Mouse (Mus musculus): ENCODE data around the gene BC004004. TPM values are rescaled to one million over a fixed set of nuclear protein-coding genes. Genes with fewer than 3 reads are reported as not detected.
"Not testable (repeated sequence)": the region's sequence is repeated elsewhere in the genome, so short reads cannot be mapped to it uniquely, and the experiment has no call there.

The BC004004 gene
- 100 to 1,000 TPM in 1 of 2 experiments, 10 to 100 TPM in 1; 87.5 to 103 TPM for total RNA-seq (2021)
- long read RNA-seq, experiment 1, full-length matches to known transcripts = 81 of 99 reads
- long read RNA-seq, experiment 1, partial matches to known transcripts = 5 of 99 reads
- long read RNA-seq, experiment 1, other reads (novel, unspliced or antisense) = 13 of 99 reads
- long read RNA-seq, experiment 2, full-length matches to known transcripts = 49 of 64 reads
- long read RNA-seq, experiment 2, partial matches to known transcripts = 2 of 64 reads
- long read RNA-seq, experiment 2, other reads (novel, unspliced or antisense) = 13 of 64 reads

DNA sequence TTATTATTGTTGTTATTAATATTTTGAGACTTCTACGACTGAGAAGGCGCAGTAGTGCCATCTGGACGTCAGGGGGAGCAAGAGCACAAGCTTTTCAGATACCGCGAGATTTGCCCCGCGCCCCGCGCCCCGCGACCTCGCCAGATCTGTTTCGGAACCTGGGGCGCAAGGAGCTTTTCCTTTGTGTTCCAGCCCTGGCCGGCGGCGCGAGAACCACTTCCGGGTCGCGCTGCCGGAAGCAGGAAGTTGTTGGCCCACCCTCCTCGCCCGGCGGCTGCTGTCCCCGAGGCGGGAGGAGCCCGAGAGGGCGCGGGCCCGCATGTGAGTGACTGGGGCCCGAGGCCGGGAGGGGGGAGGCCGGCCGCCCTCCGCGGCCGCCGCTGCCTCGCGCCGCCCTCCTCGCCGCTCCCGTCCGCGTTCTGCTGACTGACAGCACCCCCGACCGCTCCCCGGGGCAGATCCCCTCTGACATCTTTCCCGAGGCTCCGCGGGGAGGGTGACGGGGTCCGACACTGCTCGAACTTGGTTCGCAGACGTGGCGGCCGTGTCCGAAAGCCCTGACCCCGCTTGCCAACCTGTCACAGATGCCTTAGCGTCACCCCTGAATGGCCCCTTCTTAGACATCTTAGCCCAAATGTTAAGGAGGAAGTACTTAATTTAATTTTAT lies at the start of gene BC004004:
BC004004 (plus strand) TSS at position 107 of the 667 bp plus-strand sequence.
- intact Hi-C loops (cut with DNase I) = loop anchor here (2.0 kb wide), 1 partner anchor 102 kb away; no protein-coding TSS in a partner anchor
- DNase-seq (ENCODE audit: low spot score in 2 of 2) = peak; percentile 96 to 97

GRCm38 (mm10) chr17:29220631-29221030 lies 48.0 kb upstream of the BC004004 start:
- DNase-seq (ENCODE audit: low spot score in 2 of 2) = no peak
- intact Hi-C loops (cut with DNase I) = no loop called here

- intact Hi-C loops (cut with DNase I) = no loop called here
- DNase-seq (ENCODE audit: low spot score in 2 of 2) = no peak
Observed at GRCm38 (mm10) chr17:29231109-29231508, 37.5 kb upstream of the BC004004 start.

- intact Hi-C loops (cut with DNase I) = no loop called here
Observed at GRCm38 (mm10) chr17:29236111-29236510, 32.5 kb upstream of the BC004004 start.

GRCm38 (mm10) chr17:29237267-29237771 lies 31.3 kb upstream of the BC004004 start:
- intact Hi-C loops (cut with DNase I) = no loop called here
- DNase-seq (ENCODE audit: low spot score in 2 of 2) = no peak

More at GRCm38 (mm10) chr17:29236111-29236510, 32.5 kb upstream of the BC004004 start:
- no peak for DNase-seq (ENCODE audit: low spot score in 2 of 2)

- DNase-seq (ENCODE audit: low spot score in 2 of 2) = peak; percentile 49 to 71
- intact Hi-C loops (cut with DNase I) = no loop called here
Observed at GRCm38 (mm10) chr17:29237772-29238420, 30.7 kb upstream of the BC004004 start, which contains the start of gene Cpne5. TSS of gene Cpne5 (minus strand) at chr17:29238167.

DNA sequence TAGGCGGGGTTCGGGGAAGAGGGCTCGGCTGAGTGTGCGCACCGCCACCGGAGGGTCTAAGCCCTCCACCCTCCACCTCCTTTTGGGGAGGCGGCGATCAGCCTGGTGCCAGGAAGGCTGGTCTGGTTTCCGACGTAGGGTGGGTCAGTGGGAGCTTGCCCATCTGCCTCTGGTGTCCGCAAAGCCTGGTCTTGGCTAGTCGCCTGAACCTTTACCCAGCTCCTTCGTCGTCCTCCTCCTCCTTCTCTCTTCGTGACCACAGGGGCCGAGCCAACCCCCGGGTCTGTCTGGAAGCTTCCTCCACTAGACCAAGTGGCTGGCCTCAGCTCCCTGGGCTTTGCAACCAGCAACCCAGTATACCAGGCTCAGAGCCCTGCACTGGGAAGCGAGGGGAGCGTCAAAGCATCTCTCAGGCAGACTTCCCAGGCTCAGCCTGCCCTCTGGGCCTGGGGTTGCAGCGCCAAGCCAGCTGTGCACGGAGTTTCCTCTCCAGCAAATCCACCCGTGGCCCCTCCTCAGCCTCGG lies 30.1 kb upstream of the BC004004 start:
- DNase-seq (ENCODE audit: low spot score in 2 of 2) = no peak

DNA sequence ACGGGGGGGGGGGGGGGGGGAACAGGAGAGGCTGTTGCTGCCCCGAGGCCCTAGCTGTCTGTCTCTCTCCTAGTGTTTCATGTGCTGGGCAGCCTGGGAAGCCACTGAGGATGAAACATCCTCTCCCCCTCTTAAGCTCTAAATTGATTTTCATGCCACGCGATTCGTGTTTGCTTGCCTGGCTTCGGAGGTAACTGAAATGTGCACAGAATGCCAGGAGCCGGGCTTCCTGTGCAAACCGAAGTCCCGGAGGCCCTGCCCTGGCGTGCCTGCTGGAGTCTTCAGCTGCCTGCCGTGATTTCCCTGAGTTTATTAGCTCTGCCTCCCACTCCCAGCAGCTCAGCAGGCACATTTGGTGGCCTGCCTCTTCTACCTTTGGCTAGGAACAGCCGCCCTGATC lies 23.7 kb upstream of the BC004004 start:
- DNase-seq (ENCODE audit: low spot score in 2 of 2) = no peak

More for the DNA sequence above, 30.1 kb upstream of the BC004004 start:
- intact Hi-C loops (cut with DNase I) = no loop called here

GRCm38 (mm10) chr17:29245725-29246124 lies 22.9 kb upstream of the BC004004 start:
- intact Hi-C loops (cut with DNase I) = loop anchor here (2.0 kb wide), 1 partner anchor 197 kb away; no protein-coding TSS in a partner anchor
- DNase-seq (ENCODE audit: low spot score in 2 of 2) = peak; percentile 41 to 63

More for the DNA sequence above, 23.7 kb upstream of the BC004004 start:
- intact Hi-C loops (cut with DNase I) = no loop called here

- DNase-seq (ENCODE audit: low spot score in 2 of 2) = peak; percentile 48 to 79
- intact Hi-C loops (cut with DNase I) = loop anchor here (2.0 kb wide), 1 partner anchor 198 kb away; no protein-coding TSS in a partner anchor
Observed at GRCm38 (mm10) chr17:29246602-29247001, 22.0 kb upstream of the BC004004 start.

DNA sequence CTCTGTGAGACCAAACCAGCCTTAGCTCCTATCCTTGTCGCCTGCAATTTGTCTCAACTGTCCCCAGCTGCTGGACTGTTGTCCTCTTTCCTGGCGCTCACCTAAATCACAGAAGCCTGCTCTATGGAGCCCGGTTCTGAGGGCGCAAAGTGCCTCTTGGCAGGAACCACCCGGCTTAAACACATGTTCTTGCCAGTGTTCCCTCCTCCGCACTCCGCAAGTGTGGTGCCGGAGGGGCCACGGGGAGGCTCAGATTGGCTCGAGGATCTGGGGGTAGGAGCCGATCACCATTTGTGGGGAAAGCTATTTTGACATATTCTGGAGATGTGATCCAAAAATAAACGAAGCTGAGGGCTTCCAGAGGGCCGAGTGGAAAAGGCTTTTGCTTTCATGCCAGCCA lies 20.7 kb upstream of the BC004004 start:
- DNase-seq (ENCODE audit: low spot score in 2 of 2) = peak in 1 of 2 experiments; percentile 20
- intact Hi-C loops (cut with DNase I) = loop anchor here (2.0 kb wide), 2 partner anchors 71 to 199 kb away; no protein-coding TSS in a partner anchor

GRCm38 (mm10) chr17:29249512-29249911 lies 19.1 kb upstream of the BC004004 start:
- peak in 1 of 2 experiments; percentile 29 for DNase-seq (ENCODE audit: low spot score in 2 of 2)

GRCm38 (mm10) chr17:29251006-29251405 lies 17.6 kb upstream of the BC004004 start:
- intact Hi-C loops (cut with DNase I) = not testable (repeated sequence)
- peak; percentile 34 to 69 for DNase-seq (ENCODE audit: low spot score in 2 of 2)

More at GRCm38 (mm10) chr17:29249512-29249911, 19.1 kb upstream of the BC004004 start:
- intact Hi-C loops (cut with DNase I) = loop anchor here (2.0 kb wide), 1 partner anchor 73 kb away; no protein-coding TSS in a partner anchor

DNA sequence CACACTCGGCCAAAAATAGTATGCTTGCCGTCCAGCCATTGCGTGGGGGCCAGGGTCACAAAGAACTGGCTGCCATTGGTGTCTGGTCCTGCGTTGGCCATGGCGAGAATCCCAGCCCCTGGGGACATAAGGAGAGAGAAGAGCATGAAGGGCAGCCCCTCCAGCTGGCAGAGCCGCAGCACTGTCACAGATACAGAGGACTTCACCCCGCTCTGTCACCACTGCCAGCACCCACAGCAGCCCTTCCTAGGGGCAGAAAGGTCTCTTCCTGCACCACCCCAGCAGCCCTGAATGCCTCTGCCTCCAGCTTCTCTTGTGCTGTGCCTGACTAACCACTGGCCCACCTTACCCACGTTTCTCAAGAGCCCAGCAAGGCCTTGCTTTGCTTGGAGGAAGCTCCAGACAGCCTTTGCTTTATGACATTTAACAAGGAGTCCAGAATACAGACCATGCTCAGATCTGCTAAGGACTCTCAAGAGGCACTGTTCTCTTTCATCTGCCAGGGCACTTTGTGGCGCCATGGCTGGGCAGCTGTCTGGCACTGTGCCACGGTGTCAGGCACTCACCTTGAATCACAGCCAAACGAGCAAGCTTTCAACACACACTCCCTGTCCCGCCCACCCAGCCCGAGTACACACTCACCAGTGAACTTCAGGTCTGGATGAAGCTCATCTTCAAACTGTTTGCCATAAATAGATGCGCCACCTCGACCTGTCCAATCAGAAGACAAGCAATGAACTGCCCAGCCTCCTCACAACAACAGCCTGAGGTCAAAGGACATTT lies 16.8 kb upstream of the BC004004 start:
- peak; percentile 33 to 72 for DNase-seq (ENCODE audit: low spot score in 2 of 2)
- intact Hi-C loops (cut with DNase I) = no loop called here

DNA sequence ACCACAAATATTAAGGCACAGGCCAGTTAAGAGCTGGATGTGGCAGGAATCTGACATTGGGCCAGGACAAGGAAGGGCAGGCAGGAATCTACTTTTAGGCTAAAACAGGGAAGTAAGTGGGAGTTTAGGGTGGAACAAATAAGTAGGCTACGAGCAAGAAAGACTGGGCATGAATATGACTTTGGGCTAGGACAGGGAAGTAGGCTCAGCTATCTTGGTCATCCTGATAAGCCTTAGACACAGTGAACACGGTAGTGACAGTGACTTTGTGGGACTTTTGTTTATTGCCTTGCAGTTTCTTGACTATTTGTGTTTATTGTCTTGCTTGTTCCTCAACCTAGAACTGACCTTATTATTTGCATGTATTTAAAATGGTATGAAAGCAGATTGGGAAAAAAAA lies 15.4 kb upstream of the BC004004 start:
- intact Hi-C loops (cut with DNase I) = no loop called here

GRCm38 (mm10) chr17:29253684-29254083 lies 14.9 kb upstream of the BC004004 start:
- intact Hi-C loops (cut with DNase I) = no loop called here
- DNase-seq (ENCODE audit: low spot score in 2 of 2) = no peak

More for the DNA sequence above, 15.4 kb upstream of the BC004004 start:
- no peak for DNase-seq (ENCODE audit: low spot score in 2 of 2)

- intact Hi-C loops (cut with DNase I); DNase-seq (ENCODE audit: low spot score in 2 of 2): not testable (repeated sequence)
Observed at GRCm38 (mm10) chr17:29254784-29255183, 13.8 kb upstream of the BC004004 start.

DNA sequence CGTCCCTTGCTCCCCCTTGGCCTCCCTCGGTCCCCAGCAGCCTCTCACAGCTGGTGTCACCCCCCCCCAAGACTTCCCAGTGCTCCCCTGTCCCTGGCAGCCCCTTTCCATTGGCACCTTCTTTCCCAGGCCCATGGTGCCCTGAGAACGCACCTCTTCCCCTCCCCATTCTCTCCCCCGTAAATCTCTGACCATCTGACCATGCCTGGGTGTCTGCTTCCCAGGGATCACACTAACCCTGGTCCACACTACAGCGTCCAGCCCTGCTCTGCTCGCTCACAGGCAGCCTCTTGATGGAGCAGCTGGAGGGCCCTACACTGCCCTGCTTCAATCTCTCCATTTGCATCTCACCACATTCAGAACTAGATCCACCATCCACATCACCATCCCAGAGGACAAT lies 12.1 kb upstream of the BC004004 start:
- no peak for DNase-seq (ENCODE audit: low spot score in 2 of 2)
- intact Hi-C loops (cut with DNase I) = no loop called here

Data from left cerebral cortex, postnatal 14 days (tissue).